Mouse (Mus musculus) stomach, postnatal 0 days (tissue): ENCODE measurements around the gene Guk1.

Experiments used
- CTCF ChIP-seq: IDR thresholded peaks from 2 replicates; pipeline ENCODE4 v1.5.1; 2016; ENCODE audit warnings: antibody characterized with exemption, low read depth, mild to moderate bottlenecking, moderate library complexity
- EP300 ChIP-seq: optimal IDR thresholded peaks from 2 replicates; pipeline ENCODE3; 2016; ENCODE audit warnings: antibody characterized with exemption

- TF ChIP-seq EP300 = no peak
- no peak for TF ChIP-seq CTCF
Observed at GRCm38 (mm10) chr11:59221604-59222003, 29.6 kb upstream of the Guk1 start.
